Mouse (Mus musculus) ovary, postnatal 36 days (tissue): ENCODE results near the gene Cdh26.

Experiments used
- DNase-seq: peaks from one replicate; pipeline ENCODE4 v3.0.0; 2022; ENCODE audit warnings: low spot score, mixed read lengths

The Cdh26 gene

DNA sequence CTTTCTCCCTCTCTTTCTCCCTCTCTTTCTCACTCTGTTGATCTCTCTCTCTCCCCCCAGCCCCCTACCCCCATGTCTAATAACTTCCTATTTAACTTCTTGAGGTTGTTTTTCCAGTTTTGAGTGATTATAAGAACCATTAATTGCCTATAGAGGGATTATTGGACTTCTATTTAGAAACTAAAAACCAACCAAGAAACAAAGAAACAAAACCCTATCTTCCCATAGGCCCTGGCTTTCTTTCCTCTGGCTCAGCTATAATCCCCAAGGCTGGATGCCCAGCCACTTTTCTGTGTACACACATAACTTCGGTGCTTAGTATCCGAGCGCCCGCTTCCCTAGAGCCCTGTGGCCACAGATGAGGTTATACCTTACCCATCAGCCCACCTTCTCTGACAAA lies at the start of gene Cdh26:
Gene Cdh26 (plus strand): TSS at position 301 of the 400 bp plus-strand sequence.
- DNase-seq = no peak

DNA sequence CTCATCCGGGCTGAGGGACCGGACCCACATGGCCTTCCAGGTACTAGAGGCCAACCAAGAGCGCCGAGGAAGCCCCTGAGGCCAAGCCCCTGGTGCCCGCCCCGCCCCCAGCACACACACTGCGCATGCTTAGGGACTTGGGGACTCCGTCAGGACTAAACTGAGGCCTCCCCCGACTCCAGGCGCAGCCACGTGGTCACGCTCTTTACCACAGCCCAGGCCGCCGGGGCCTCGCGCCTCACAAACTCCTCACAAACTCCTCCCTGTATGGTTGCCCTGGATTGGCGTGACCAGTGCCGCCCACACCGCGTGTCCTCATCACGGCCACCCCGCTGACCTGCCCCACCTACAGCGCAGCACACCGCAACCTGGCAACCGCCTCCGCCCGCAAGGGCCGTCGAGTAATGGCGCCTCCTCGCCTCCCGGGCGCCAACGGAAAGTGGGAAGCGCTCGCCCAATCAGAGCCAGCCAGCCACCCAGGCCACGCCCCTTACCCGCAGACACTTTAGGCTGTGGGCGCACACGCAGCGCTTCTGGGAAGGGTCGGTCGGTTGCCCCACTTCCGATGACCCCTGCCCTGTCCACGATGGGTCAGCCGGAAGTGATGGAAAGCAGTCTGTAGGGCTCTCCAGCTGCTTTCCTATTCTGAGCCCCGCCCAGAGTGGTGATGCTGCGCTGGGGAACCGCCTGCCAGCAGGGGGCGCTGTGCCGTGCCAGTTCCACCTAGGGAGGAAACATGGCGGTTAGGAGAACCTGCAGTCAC lies 23.1 kb upstream of the Cdh26 start, which contains the start of gene Sycp2:
Gene Sycp2 (minus strand): TSS at position 633 of the 763 bp plus-strand sequence.
- DNase-seq = no peak

DNA sequence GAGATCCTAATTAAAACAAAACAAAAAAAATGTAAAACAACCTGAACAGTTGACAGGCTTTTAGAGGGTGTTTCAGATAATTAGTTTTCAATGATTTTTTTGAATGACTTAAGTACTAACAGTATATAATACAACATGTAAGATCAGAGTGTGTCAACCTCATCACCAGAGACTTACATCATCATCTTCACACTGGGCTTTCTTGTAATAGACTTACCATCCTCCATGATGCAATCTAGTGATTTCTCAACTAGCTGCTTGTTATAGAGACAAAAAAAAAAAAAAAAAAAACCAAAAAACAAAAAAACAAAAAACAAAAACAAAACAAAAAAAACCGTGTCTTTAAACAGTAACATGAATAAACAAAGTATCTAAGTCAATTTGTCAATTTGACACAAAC lies 21.3 kb upstream of the Cdh26 start:
- DNase-seq = no peak

DNA sequence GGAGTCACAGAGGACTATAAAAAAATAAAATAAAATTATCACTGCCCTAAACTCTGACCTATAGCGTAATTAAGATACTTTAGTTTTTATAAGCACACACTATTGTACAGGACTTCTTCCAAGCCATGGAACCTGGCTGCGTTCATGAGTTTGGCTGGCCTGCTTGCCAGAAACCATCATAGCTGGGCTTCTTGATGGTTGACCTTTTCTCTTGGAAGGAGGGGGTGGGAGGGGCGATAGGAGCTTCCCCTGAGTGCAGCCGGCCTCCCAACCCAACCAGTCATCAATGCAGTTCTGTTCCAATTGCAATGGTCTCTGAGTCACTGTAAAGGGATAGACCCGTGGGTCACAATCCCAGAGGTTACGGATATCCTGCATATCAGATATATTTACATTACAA lies 20.0 kb upstream of the Cdh26 start:
- DNase-seq = no peak

DNA sequence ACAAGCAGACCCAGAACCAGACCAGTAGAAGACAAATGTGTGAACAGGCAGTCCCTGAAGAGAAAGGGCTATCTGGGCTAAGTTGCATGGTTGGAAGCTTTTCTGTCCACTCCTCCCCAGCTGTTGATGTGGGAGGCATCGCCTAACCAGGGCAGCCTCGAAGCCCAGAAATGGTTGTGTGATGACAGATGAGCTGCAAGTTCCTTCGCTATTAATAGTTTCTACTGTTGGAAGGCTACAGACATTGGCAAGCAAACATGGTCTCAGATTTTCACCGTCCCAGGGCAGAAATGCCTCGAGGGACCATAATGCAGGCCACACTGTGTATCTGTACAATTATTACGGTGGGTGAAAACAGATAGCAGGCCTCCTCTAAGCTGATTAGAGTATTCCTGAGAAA lies 17.7 kb upstream of the Cdh26 start:
- DNase-seq = no peak

DNA sequence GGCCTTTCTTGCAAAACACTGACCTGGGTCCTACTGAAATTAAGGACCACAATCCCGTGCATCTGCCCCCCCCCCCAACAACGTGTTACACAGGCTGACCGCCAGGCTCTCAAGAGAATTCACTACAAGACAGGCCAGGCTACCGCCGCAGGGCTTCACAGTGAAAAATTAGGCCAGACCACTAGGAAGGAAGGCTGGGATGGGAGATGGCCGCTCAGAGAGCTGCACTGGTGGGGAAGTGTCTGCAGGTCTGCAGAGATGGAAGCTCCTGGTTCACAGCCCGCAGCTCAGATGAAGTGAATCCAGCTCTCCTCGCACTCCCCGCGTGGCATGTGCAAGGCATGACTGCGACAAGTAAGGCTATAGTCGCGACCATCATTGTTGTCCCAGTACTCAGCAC lies 17.2 kb upstream of the Cdh26 start:
- no peak for DNase-seq

DNA sequence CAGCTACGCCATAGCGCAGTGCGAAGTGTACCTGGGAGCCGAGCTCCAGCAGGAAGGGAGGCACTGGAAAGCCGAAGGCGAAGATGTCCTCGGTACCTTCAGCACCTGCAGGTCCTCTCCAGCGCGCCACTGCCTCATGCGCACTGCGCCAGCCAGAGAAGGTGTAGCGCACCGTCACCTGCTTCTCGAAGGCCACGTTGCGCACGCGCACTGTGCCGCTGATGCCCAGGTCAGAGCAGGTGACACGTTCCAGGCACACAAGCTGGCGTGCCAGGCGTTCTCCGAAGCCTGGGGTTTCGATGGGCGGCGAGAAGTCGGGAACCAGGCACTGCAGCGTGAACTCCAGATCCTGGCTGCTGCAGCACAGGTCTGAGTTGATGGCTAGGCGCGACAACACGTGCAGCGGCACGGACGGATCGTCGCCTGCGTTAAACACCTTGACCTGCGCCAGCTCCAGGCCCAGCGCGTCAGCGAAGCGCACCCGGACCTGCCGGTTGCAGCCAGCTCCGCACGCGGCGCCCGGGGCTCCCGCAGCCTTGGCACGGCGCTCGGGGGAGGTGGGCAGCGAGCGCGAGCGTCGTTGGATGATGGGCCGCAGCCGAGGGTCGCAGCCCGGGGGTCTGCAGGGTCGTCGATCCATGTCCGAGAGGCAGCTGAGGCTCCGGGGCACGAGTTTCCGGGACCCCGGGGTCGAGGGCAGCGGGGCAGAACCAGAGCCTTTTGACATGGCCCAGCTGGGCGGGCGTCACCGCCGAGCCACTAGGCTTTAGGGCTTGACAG lies 16.7 kb upstream of the Cdh26 start:
- DNase-seq = no peak

DNA sequence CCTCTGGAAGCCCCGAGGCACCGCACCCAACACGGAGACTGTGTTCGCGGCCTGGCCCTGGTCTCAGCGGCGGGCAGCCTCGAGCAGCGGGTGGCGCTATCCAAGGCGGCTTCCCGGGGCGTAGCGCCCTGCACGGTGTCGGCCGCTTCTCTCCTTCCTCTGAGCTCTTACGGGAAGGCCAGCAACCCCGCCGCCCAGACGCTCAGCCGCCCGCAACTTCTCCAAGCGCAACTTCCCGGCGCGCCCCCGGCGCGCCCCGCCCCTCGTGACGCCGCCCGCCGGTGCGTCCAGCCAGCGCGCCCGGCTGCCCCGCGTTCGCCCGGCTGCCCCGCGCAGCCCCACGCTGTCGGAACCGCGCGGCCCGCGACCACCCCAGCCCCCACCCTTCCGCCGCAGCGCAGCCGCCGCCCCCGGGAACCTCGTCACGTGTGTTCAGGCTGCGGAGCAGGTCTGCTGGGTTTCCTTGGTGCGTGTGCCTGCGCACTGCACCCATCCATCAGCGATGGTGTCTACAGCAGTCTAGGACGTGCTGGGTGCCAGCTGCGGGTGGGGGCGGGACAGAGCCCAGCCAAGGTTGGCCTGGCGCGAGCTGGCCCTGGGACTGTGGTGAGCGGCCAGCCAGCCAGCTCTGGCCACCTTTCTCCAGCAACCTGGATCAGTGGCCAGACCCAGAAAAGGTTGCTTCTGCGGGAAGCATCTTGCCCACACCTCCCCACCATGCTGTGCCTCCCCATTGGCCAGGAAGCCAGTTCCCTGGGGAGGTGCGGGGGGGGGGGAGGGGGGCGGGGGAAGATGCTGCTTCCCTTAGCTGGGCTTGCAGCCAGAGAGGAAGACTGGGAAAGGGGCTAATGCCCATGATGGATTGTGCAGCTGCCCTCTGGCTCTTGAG lies 15.8 kb upstream of the Cdh26 start, which contains the start of the genes Ppp1r3d and Fam217b:
Gene Ppp1r3d (minus strand): TSS at position 212 of the 889 bp plus-strand sequence.
Gene Fam217b (plus strand): TSS at position 264 of the 889 bp plus-strand sequence.
- peak; percentile 33 for DNase-seq

DNA sequence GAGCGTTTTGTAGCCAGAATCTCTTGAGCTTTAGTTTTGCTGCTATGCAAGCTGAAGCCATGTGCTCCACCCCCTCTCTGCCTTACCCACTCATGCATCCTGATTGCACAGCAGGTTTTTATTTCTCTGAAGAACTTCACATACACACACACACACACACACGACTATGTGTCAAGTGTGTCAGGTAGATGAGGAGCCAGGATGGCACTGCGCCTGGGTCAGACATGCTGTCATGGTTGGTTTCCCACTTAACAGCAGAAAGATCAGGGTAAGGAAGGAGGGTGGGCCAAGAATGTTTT lies 15.2 kb upstream of the Cdh26 start:
- no peak for DNase-seq

DNA sequence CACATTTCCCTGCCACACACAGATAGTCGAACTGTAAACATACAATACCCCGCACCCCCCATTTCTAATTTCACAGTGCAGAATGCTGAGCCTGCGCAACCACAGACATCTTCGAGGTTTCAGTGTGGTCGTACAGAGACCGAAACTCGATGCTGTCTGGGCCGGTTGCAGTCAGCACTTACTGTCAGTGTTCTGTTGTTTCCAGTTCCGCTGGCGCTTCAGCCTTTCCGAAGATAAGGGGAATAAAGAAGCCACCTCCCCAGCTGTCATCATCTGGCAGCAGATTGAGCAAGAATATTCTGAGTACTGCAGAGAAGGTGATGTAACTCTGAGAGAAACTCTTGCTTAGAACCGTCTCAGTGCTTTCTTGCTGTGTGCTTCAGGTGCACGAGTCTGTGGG lies 13.9 kb upstream of the Cdh26 start:
- no peak for DNase-seq

DNA sequence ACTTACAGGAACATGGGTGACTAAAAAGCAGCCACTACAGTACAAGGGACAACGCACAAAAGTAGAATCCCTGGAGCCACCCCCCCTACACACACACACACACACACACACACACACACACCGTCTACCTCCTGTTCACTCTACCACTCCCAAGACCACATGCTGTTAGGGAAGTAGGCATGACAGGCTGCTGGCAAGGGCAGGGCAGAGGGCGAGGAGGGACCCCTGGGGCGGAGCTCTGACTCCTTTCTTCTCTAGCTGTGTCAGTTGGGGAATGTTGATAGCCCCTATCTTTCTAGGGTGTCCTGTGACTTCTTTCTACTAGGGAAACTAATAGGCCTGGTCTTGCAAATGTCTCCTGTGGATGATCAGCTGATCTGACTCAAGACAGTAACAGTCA lies 13.4 kb upstream of the Cdh26 start:
- no peak for DNase-seq

DNA sequence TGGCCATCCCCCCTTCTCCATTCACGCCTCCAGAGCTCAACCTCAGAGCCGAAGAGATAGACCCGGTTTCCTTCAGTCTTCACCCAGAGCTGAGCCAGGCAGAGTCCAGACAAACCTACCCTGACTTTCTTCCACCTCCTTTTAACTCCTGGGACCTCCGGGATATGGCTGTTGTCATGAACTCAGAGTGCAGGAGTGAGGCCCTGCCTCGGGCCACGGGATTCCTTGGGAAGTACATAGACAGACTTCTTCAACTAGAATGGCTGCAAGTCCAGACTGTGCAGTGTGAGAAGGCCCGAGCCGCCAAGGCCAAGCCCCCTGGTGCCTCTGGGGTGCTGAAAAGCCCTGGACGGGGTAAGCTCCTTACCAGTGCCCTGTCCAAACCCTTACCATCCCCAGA lies 9.8 kb upstream of the Cdh26 start:
- no peak for DNase-seq

DNA sequence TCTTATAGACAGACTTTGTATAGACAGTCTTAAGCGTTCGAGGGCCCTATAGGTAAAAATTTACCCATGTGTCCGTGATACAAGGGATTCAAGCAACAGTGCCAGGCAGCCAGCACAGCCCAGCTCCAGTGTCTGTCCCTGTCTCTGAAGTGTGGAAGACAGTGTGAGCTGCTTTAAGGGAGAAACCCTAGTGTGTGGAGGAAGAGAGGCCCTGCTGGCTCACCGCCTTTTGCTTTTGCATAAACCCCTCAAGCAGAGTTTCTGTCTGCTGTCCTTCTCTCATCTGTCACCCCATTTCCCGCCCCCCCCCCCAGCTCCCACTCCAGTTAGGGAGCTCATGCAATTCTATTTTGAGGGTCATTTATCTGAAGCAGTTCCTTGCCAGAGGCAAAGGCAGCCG lies 8.7 kb upstream of the Cdh26 start:
- DNase-seq = no peak

DNA sequence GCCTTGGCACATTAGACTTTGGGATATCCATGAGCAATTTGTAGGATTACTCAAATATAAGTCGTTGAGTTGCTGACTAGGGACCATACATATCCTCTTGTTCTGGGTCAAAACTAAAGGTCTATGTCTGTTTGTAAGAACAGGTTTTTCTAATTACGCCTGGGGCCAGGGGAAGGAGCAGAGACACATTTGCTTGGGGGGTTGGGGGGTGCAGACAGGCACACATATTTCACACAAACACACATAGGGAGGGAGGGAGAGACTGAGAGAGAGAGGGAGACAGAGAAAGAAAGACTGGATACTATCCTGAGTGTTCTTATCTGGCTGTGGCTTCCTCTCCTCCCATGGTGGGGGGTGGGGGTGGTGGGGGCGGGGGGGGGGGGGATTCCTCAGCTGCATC lies 8.1 kb upstream of the Cdh26 start:
- DNase-seq = no peak

DNA sequence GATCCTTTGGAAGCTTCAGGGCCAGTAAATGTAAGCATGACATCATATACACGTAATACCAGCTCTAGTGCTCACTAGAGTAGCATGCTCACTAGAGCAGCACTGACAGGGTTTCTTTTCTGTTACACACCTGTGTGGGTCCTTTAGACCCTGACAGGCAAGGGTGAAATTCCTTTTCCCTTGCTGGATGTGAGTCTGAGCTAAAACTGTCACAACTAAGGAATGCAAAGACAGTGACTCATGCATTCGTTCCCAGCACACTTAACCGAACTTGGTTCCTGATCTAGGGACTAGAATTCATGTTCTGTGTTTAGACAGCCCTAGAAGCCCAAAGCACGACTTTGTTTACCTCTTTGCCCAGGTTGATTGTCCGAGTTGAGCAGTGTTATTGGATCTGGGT lies 7.1 kb upstream of the Cdh26 start:
- no peak for DNase-seq

DNA sequence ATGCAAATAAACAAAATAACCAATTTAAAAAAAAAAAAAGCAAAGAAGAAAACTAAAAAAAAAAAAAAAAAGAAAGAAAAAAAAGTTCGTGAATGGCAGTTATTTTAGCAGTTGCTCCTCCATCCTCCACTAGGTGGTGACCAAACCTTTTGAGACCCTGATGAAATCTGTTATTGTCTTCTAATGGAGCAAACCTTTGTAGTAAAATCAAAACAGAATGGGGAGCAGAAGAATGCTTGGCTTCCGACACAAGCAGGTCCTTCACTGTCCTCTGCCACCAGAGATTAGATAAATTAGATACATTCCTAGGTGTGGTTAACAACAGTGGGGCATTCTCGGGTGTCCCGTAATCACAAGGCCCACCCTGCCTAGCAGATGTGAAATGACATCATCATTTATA lies 4.1 kb upstream of the Cdh26 start:
- no peak for DNase-seq

DNA sequence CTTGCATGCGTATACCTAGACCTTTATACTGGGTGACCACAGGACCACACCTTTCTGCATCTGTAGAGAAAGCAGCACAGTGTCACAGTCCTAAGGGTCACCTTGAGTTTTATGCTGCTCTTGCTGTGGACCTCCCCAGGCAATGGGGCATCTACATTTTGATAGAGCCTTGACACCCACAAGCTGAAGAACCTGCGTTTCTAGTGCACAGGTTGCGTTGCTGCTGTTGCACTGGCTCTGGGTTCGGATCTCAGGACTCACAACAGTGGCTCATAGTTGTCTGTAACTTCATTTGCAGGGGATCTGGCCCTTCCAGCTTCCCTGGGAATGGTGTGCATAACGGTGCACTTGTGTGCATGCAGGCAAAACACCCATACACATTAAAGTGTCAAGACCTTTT lies 3.1 kb upstream of the Cdh26 start:
- no peak for DNase-seq

DNA sequence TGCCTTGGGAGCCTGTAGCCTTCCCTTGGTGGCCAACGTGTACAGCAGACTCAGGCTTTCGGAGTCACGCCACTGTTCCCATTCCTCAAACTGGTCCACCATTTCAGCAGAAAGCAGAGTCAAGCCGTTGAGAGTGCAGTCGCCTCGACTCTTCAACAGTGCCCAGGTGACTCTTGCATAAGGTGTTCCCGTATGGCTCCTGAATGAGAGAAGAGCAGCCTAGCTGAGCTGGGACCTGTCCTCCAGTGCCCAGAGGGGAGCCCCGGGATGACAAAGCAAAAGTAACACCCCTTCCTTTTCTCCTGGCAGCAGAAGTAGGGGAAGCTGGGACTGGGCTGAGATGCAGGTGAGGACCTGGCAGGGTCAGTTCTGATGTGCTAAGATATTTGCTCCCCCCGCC lies 2.1 kb upstream of the Cdh26 start:
- no peak for DNase-seq

DNA sequence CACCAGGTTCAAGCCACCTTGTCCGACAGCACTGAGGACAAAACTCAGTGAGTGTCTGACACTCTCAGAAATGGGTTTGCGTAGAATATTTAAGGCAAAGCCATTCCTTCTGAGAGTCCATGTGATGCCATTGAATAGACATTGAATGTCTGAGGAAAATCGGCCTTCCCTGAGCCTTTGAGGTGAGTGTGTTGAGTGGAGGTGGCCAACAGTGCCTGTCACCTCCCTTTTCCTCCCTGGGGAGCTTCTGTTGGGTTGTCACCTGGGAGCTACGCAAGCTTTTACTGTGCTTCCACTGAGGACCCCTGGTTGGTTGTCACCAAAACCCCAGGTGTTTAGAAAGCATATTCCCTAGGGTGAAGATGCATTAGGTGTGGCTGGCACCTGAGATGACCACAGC lies 1.7 kb upstream of the Cdh26 start:
- DNase-seq = no peak

DNA sequence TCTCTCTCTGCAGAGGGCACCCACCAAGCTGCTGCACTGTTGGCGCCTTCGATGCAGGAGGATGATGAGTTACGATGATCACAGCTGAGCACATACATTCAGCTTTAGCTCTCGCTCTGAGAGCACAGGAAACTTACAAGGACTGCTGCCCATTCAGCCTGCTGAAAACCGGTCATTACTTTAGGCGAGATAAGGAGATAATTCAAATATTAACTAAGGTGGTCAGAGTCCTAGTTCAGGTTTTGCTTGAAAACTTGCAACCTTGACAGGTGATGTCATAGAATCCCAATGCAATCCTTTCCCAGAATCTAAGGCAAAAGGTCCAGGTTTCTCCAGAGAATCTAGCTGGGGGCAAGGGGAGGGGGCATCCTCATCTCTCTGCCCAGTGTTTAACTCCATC lies 905 bp upstream of the Cdh26 start:
- no peak for DNase-seq

DNA sequence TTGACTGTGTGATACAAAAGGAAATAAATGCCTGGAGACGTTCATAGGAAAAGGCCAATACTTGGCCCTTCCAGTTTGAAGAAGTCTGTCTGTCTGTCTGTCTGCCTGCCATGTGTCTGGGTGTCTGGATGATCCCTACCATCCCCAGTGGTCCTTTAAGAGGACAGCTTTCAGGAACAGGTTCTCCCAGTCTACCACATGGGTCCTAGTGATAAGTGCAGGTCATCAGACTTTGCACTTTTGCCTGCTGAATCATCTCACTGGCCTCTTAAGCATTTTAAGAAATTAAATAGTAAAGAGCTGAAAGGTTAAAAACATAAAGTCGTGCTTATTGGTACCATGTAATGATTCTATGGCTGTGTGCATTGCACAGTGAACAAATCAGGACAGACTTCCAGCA lies 3.2 kb downstream of the Cdh26 start:
- DNase-seq = no peak

DNA sequence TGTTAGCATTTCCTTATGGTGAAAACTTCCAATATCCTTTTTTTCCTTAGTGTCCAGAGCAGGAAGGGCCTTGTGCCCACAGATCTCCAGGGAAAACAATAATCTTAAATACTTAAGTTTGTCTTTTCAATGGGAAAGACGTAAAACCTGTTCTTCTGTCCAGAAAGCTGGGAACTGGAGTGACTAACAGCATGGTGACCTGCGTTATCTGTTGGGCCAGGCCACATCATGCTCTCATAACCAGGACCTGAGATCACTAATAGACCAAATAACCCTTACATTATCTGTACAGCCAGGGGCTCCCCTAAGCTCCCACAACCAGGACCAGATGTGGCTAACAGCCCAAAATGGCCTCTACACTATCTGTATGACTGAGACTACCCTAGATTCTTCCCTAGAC lies 3.6 kb downstream of the Cdh26 start:
- DNase-seq = no peak

DNA sequence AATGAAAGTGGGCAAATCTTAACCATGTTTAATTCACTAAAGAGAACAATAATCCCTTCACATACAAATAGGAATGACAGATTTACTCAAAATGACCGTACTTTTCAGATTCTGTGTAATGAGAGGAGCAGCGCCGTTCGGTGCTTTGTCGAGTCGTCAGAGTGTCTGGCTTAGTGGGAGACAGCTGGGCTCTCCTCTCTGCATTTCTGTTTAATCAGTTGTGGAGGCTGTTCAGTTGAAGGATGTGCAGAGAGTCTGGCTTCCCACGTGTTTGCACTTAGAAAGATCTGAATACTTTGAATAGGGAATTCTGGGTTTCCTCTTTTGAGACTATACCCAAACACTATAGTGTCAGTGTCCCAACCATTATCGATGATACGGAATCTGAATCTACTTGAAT lies 7.0 kb downstream of the Cdh26 start:
- DNase-seq = no peak
